Mouse (Mus musculus) adrenal gland, adult (tissue): ENCODE measurements at regions not wholly inside any gene's neighbourhood (a gene's known extent, or its start where the extent isn't known, plus 50 kb on each side); places are given as distances from the start of the nearest gene placed in this dataset.

Experiments
- DNase-seq, 2 experiments: peaks; one replicate each; pipeline ENCODE4 v3.0.0; 2022 to 2023; ENCODE audit warnings: low spot score in 1 of 2; ENCODE audit not compliant: inconsistent age in 2 of 2

GRCm38 (mm10) chr17:10001071-10001591 is 318.5 kb downstream of the Qk start:
- peak; percentile 61 to 76 for DNase-seq

GRCm38 (mm10) chr17:9995321-9995720 is 324.3 kb downstream of the Qk start:
- peak; percentile 58 to 75 for DNase-seq

DNA sequence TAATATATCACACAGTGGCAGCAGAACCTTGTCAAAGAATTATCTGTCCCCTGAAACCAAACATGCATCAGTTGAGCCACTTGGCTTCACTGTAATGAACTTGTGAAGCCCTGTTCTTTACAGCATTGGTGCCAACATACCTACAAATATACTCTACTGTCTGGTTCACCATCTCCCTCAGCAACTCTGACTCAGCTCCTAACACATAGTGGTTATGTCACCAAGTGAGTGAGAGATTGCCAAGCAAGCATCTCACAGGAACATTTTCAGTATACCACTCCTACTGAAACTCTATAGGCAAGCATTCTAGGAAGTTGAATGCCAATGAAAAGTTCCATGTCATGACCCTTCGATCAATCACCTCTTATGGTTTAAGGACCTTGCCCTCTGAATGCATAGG is 321.2 kb upstream of the Pabpc6 start:
- DNase-seq: no peak

DNA sequence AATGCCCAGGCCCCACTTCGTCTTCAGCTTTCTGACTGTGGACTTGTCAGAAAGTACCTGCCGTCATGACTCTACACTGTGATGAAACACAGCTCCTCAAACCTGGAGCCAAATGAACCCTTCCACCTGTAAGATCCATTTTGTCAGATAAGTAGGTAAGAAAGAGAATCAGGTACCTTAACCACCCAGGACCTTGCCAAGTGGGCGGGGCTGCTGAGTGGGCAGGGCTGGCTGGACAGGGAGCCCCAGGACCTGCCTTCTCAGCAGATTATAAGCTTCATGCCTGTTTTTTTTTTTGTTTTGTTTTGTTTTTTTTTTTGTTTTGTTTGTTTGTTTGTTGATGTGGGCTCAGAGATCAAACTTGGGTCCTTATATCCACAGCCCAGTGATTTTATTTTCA is 311.8 kb upstream of the Pabpc6 start:
- DNase-seq: no peak

DNA sequence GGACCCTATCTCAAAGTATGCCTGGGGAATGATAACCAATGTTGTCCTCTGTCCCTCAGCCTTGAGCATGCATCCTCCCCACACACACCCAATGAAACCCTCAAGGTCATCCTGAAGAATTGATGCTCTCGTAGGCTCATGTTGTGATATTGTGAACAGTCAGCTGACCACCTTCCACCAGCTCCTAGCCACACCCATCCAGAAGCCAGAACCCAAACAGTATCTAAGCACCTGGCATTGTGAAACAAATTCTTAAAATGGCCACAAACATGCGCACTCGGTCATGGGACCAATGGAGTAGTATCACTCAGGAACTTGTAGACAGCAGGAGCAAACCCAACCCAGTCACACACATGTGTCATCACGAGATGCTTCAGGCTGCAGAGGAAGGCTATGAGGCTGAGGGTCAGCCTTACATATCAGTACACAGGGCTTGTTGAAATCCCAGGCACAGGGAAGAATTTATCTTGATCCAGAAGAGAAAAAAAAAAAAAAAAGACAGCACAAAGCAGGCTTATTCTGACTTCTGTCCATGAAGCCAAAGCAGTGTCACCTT is 307.4 kb upstream of the Pabpc6 start:
- DNase-seq: no peak

DNA sequence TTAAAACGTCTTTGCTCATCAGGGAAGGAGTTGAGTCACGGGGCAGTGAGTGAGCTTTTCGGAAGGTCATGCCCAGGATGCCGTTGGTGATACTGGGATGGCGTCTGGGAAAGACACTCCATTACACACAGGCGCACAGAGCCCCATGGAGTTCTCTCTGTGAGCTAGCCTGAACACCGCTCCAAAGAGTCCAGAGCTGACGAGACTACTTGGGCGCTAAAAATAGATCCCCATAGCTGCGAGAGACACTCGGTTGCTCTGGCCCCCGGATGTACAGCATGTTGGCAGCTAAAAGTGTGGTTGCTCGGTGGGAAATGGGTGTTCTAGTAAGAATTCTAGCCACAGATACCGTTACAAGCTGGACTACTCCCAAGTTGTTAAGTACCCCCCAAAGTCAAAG is 306.5 kb upstream of the Pabpc6 start:
- DNase-seq: no peak

- no peak for DNase-seq
Measured at GRCm38 (mm10) chr17:9975153-9975552, 305.6 kb upstream of the Pabpc6 start.

- no peak for DNase-seq
Measured at GRCm38 (mm10) chr17:9967988-9968387, 298.5 kb upstream of the Pabpc6 start.

DNA sequence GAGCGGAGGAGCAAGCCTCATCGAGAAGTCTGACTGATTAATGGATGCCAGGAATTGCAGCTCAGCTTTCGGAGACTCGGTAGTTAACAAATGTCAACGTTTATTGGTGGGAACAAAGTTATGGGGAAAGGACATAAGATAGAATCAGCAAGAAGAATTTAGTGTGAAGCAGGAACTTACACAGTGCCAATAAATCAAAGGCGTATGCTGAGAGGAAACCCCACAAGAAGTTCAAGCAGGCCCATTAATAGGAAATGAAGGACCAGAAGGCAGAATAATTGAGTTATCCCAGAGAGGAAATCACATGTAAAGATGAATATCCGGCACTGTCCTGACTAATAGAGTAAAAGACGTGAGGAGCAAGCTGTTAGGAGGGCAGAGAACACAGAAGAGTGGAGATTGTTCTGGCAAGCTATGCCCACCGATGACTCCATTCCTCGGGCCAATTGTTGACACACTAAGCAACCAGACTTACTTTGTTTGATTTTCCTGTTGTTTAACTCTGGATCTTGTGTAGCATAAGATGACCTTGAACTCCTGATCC is 293.4 kb upstream of the Pabpc6 start:
- DNase-seq: no peak

DNA sequence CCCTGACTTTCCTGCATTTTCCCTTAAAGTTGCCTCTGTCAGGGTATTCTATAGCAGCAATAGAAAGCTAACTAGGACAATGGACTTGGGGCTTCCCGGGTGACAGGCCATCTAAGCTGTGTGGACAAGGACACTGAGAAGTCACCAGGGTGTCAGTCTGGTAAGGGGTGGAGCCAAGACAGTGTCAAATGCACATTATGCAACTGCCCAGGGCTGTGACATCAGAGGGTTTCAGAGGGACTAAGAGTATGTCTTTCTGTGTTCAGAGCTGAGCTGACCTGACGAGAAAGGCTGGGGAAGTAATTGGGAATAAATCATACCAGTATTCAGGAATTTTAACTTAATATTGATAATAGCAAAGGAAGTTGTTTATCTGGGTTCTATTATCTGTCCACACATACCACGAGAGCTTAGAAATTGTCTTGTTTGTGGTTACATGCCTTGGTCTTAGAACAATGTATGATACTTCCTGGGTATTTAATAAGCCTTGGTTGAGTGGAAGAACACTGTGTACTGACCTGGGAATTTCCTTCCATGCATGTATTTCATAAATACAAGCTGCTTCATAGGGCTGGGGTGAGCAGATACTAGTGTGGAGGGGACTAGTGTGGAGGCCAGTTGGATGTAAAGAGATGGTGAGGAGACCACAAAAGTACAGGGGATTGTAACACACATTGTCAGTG is 279.6 kb upstream of the Pabpc6 start:
- DNase-seq: peak in 1 of 2 experiments; percentile 23

- DNase-seq: no peak
Measured at GRCm38 (mm10) chr17:9947609-9948008, 278.1 kb upstream of the Pabpc6 start.

DNA sequence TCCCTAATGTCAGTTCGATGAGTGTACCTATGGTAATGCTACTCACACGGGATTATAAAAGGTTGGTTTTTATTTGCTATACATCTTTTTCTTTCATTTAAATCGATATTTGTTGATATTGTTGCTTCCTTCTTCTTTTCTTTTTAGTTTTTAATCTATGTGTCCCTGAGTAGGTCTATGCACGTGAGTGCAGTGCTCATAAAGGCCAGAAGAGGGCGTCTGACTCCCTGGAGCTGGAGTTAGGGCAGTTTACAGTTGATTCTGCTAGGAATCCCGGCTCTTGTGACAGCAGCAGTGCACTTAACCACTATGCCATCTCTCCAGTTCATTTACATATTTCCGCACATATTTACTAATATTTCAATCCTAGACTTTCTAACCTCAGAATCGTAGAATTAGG is 275.0 kb upstream of the Pabpc6 start:
- DNase-seq: peak in 1 of 2 experiments; percentile 29

DNA sequence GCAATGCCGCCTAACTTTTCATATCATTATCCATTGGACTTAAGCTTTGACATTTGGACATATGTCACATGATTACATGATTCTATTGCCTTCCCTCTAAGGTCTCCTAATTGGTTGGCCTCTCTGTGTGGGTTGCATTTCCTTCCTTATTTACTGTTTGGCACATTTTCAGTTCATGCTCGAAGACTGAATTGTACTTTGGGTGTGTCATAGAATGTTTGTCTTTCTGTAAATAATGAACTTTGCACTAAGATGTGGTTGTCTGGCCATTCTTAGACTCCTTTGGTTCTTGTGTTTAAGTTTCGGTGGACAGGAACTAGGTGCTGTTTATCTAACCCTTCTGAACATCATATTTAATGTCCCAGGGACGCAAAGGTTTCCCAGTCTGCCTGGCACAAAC is 272.7 kb upstream of the Pabpc6 start:
- no peak for DNase-seq

- no peak for DNase-seq
Measured at GRCm38 (mm10) chr17:9939576-9939975, 270.1 kb upstream of the Pabpc6 start.

DNA sequence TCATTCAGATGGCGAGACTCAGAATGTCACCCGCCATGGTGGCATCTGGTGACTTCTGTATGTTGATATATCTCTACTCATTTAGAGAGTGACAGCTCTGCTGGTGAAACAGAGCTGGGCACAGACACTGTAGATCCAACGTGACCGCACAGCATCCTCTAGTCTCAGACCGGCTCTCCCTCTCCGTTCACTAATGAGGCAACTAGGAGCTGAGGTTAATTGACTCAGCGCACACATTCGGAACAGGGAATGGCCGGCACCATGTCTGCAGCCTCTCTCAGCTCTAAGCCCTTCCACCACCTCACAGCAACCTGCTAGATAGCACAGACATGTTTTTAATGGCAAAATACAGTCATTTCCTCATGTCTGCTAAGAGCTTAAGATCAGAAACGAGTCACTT is 268.9 kb upstream of the Pabpc6 start:
- no peak for DNase-seq

- DNase-seq: no peak
Measured at GRCm38 (mm10) chr17:9937211-9937610, 267.7 kb upstream of the Pabpc6 start.

DNA sequence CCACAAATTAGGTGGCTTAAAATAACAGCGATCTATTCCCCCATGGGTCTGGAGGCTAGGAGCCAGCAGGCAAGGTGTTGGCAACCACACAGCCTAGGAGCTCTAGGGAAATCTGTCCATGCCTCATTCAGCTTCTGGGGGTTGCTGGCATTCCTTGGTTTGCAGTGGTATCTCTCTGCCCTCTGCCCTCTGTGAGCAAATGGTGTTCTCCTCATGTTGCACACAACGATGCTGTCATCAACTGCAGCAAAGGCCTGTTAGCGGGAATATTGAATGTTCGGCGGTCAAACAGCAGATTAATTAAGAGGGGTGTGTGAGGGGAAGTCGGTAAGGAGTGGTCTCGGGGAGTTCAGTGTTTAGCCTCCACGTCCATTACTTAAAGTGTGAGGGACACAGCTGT is 262.7 kb upstream of the Pabpc6 start:
- peak in 1 of 2 experiments; percentile 29 for DNase-seq

- peak in 1 of 2 experiments; percentile 24 for DNase-seq
Measured at GRCm38 (mm10) chr17:9931526-9931925, 262.0 kb upstream of the Pabpc6 start.

- no peak for DNase-seq
Measured at GRCm38 (mm10) chr17:9929448-9930088, 260.1 kb upstream of the Pabpc6 start.

DNA sequence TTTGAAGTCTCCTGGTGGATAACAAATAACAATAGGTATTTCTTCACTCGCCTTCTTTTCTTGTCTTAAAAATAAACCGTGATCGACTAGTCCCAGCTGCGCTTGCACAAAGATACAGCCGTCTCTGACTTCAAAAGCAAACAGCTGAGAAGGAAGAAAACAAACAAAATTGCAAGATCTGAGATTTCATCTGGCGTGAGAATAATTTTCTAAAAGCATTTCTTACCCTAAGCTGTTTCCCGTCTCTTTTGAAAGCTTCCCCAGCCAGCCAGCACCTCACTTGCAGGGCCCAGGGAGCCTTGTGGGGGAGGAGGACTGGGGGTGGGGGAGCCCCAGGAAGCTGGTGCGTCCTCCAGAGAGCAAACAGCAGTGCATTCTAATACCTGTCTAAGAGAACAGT is 258.2 kb upstream of the Pabpc6 start:
- DNase-seq: no peak

DNA sequence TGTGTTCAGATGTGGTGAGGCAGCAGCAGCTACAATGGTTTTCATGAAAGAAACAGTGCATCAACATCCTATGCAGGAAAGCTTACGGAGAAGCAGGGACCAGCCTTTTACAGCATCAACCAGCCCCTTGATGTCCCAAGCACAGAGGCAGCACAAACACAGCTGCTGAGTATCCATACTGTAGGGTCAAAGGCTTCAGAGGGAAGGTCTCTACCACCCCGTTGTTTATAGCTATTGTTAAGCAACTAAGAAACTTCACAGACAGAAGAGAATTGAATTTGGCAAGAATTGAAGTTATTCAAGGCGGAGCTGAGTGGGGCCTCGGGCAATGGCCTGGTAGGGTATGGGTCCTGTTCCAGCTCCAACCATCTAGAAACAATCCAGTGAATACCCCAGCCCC is 256.8 kb upstream of the Pabpc6 start:
- DNase-seq: no peak

- no peak for DNase-seq
Measured at GRCm38 (mm10) chr17:9921326-9921725, 251.8 kb upstream of the Pabpc6 start.
